Mouse (Mus musculus) right cerebral cortex, postnatal 36 days (tissue): ENCODE measurements at regions not wholly inside any gene's neighbourhood (a gene's known extent, or its start where the extent isn't known, plus 50 kb on each side); places are given as distances from the start of the nearest gene placed in this dataset.
"Not testable (repeated sequence)": the region's sequence is repeated elsewhere in the genome, so short reads cannot be mapped to it uniquely, and the experiment has no call there.

Experiments
- DNase-seq, 2 experiments: peaks; one replicate each; pipeline ENCODE4 v3.0.0; 2022; ENCODE audit warnings: low spot score in 2 of 2, mixed read lengths in 1 of 2

- DNase-seq: no peak
Observed at GRCm38 (mm10) chr6:37748296-37748980, 122.2 kb upstream of the Trim24 start.

GRCm38 (mm10) chr6:37749016-37749415, 121.6 kb upstream of the Trim24 start:
- DNase-seq: no peak

- no peak for DNase-seq
Observed at GRCm38 (mm10) chr6:37750271-37750670, 120.3 kb upstream of the Trim24 start.

GRCm38 (mm10) chr6:37751701-37752100, 118.9 kb upstream of the Trim24 start:
- DNase-seq: no peak

- DNase-seq: not testable (repeated sequence)
Observed at GRCm38 (mm10) chr6:37761003-37761402, 109.6 kb upstream of the Trim24 start.

- DNase-seq: no peak
Observed at GRCm38 (mm10) chr6:37763036-37763435, 107.6 kb upstream of the Trim24 start.

GRCm38 (mm10) chr6:37767690-37768089, 102.9 kb upstream of the Trim24 start:
- DNase-seq: no peak

GRCm38 (mm10) chr6:37773294-37773693, 97.3 kb upstream of the Trim24 start:
- DNase-seq: no peak

- DNase-seq: no peak
Observed at GRCm38 (mm10) chr6:37775151-37775550, 95.5 kb upstream of the Trim24 start.

GRCm38 (mm10) chr6:37779893-37780292, 90.7 kb upstream of the Trim24 start:
- no peak for DNase-seq

- DNase-seq: no peak
Observed at GRCm38 (mm10) chr6:37781894-37782293, 88.7 kb upstream of the Trim24 start.

GRCm38 (mm10) chr6:37785280-37785679, 85.3 kb upstream of the Trim24 start:
- DNase-seq: not testable (repeated sequence)

- no peak for DNase-seq
Observed at GRCm38 (mm10) chr6:37785741-37786140, 84.9 kb upstream of the Trim24 start.

- DNase-seq: not testable (repeated sequence)
Observed at GRCm38 (mm10) chr6:37787858-37788257, 82.8 kb upstream of the Trim24 start.

GRCm38 (mm10) chr6:37790878-37791277, 79.7 kb upstream of the Trim24 start:
- DNase-seq: no peak

- no peak for DNase-seq
Observed at GRCm38 (mm10) chr6:37794211-37794610, 76.4 kb upstream of the Trim24 start.

GRCm38 (mm10) chr6:37795001-37795400, 75.6 kb upstream of the Trim24 start:
- DNase-seq: no peak

- no peak for DNase-seq
Observed at GRCm38 (mm10) chr6:37803231-37803630, 67.4 kb upstream of the Trim24 start.

GRCm38 (mm10) chr6:37805896-37806295, 64.7 kb upstream of the Trim24 start:
- DNase-seq: not testable (repeated sequence)

- DNase-seq: not testable (repeated sequence)
Observed at GRCm38 (mm10) chr6:37806529-37807191, 64.0 kb upstream of the Trim24 start.

- not testable (repeated sequence) for DNase-seq
Observed at GRCm38 (mm10) chr6:37815218-37815617, 55.4 kb upstream of the Trim24 start.
